Mouse (Mus musculus) hematopoietic multipotent progenitor cell, adult 10-12 weeks (in vitro differentiated cells): Measurements from ENCODE around the gene Sv2b. TPM values are rescaled to one million over a fixed set of nuclear protein-coding genes. Genes with fewer than 3 reads are reported as not detected.

Experiments
- polyA plus RNA-seq: library from polyadenylated mRNA; stranded (reverse); fragments of >175 nt; gene quantifications from 2 replicates; pipeline ENCODE4 v1.2.3, GENCODE M21; 2012; ENCODE audit warnings: low replicate concordance

Sv2b gene
- 0.10 TPM in 1 of 2 replicates, not detected in the other for polyA plus RNA-seq

DNA sequence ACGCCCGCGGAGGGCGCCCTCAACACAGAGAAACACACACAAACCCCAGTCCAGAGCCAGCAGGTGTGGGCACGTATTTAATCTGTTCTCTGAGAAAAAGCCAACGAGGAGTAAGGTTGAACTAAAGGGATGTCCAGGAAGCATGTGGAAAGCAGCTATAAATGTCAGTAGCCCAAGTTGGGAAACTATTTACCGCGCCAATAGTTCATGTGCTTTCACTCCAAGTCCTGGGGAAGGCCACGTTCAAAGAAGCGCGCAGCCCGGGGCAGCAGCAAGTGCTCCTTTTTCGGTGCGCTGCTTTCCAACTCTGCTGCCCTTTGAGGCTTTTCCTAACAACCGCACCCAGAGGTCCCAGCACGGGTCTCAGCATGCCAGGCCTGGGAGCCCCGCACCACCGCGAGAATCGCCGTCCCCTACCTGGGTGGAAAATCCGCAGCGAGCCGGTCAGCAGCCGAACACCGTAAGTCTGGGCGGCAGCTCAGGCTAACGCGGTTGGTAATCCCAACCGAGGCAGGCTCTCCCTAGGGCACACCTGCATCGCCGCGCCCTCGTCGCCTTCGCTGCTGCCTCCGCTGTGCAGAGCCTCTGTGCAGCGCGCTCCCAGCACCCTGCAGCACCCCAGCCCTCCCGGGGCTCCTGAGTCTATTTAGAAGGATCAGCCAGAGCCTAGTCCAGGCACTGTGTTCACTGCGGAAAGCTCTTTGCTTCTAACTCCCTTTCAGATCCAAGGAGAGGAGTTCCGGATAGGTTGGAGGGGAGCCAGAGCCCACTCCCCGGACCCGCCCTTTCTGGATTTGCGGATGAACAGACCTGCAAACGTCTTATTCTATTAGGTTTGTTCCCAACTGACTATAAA, at the start of gene Sv2b:
Gene Sv2b (minus strand): TSS at position 806 of the 856 bp plus-strand sequence.

Other genes with a start within 250 kb of the Sv2b start
- 27.5 and 53.0 TPM in 2 replicates for gene Akap13, start 146.3 kb upstream of the Sv2b start, polyA plus RNA-seq